18 mouse cellular contexts compared by ENCODE assay signal in genomic region chr5:20865193-20865755, GRCm38 (mm10). TPM values are rescaled to one million over a fixed set of nuclear protein-coding genes. Genes with fewer than 3 reads are reported as not detected.
DNase-seq lines count a peak whose midpoint lies in the region; ATAC-seq lines count a peak whose summit lies in the region.
"Had no signal": no experiment of that assay in that cellular context is flagged by ENCODE, and none has a peak within 500 bp of the region (broad histone marks: within the 10 kb centered on the region; RNA-seq: fewer than 3 reads in every experiment).

No protein-coding gene starts in this region.

- no peaks in the 10 kb centered on the region for H3K36me3 ChIP-seq in lung, embryonic 15.5 days
- no peaks in the 10 kb centered on the region for H3K36me3 ChIP-seq in splenic B cell, adult 2 months (ENCODE audit: control insufficient read depth, insufficient read depth, low read length, poor library complexity, severe bottlenecking)
- H3K36me3 ChIP-seq: hindbrain, embryonic 15.5 days; limb, embryonic 10.5 days; liver, embryonic 12.5 days; midbrain, embryonic 13.5 days had no signal

- no peaks in the 10 kb centered on the region for H3K9me3 ChIP-seq in lung, embryonic 15.5 days
- H3K9me3 ChIP-seq: hindbrain, embryonic 15.5 days; limb, embryonic 10.5 days; liver, embryonic 12.5 days; midbrain, embryonic 13.5 days had no signal

- H3K27ac ChIP-seq in lung, embryonic 15.5 days, result peak overlapping the region; percentile 33
- H3K27ac ChIP-seq: hindbrain, embryonic 15.5 days; limb, embryonic 10.5 days; midbrain, embryonic 13.5 days had no signal

- H3K4me3 ChIP-seq in lung, embryonic 15.5 days, result no peak overlapping the region
- H3K4me3 ChIP-seq: hindbrain, embryonic 15.5 days; limb, embryonic 10.5 days; liver, embryonic 12.5 days; midbrain, embryonic 13.5 days had no signal

- no peak overlapping the region for H3K4me2 ChIP-seq in lung, embryonic 15.5 days
- H3K4me2 ChIP-seq: heart, embryonic 11.5 days; hindbrain, embryonic 15.5 days; liver, embryonic 12.5 days; midbrain, embryonic 13.5 days had no signal

- no peaks in the 10 kb centered on the region for H3K27me3 ChIP-seq in lung, embryonic 15.5 days
- H3K27me3 ChIP-seq in splenic B cell, adult 2 months (ENCODE audit: control insufficient read depth, insufficient read depth, low read length, poor library complexity, severe bottlenecking), result no peaks in the 10 kb centered on the region
- H3K27me3 ChIP-seq: hindbrain, embryonic 15.5 days; liver, embryonic 12.5 days; midbrain, embryonic 13.5 days had no signal

- H3K4me1 ChIP-seq in lung, embryonic 15.5 days, result peaks cover 19% of the 10 kb centered on the region
- H3K4me1 ChIP-seq: limb, embryonic 10.5 days; midbrain, embryonic 13.5 days had no signal

- no peak overlapping the region for H3K9ac ChIP-seq in lung, embryonic 15.5 days
- H3K9ac ChIP-seq: hindbrain, embryonic 15.5 days; liver, embryonic 12.5 days; midbrain, embryonic 13.5 days had no signal

- 28% methylated on average over 2 of the region's 2 CpGs for WGBS in lung, embryonic 15.5 days

- DNase-seq in lung, postnatal 14 days, result no peak
- peak; percentile 45 for DNase-seq in splenic B cell, adult 2 months (ENCODE audit: low read depth, low spot score)
- no peak for DNase-seq in embryo, embryonic 11 days
- no peak for DNase-seq in natural killer cell, adult 2 months (ENCODE audit: low spot score in 2 of 2)
- DNase-seq: adrenal gland, postnatal 10 days; cerebellum, adult 2 months; gastrocnemius, postnatal 36 days; heart, postnatal 14 days; kidney, adult 11 months; lung, postnatal 10 days had no signal

- no peak for ATAC-seq in lung, embryonic 15.5 days (ENCODE audit: borderline replicate concordance, extremely low read depth, low FRiP score, low TSS enrichment)
- peak; percentile 57 for ATAC-seq in activated CD4-positive, CD25-positive, alpha-beta regulatory T cell, adult 4 months
- peak; percentile 24 to 42; a peak in 2 of 4 replicates for ATAC-seq in hematopoietic stem cell, adult 5-6 weeks (replicated peaks in 1 of 2; ENCODE audit: insufficient read depth in 1 of 2, low FRiP score in 2 of 2, low TSS enrichment in 1 of 2, low read depth in 1 of 2, poor library complexity in 2 of 2, severe bottlenecking in 2 of 2)
- ATAC-seq: liver, embryonic 12.5 days; midbrain, embryonic 13.5 days had no signal

RNA-seq across cellular contexts. Expression of gene Phtf2, which starts 16.6 kb away (rescaled TPM):
- polyA plus RNA-seq in lung, embryonic 15.5 days (2015; fragmentation: Nextera tagmentation; extraction: Ambion mirVana), result 10.7 and 11.2 TPM in 2 replicates
- 10 to 100 TPM; 41.5 to 45.4 TPM for polyA plus RNA-seq in activated CD4-positive, CD25-positive, alpha-beta regulatory T cell, adult 4 months (2017; shearing (Covaris generic))
- total RNA-seq in hematopoietic stem cell, adult 5-6 weeks (2017), result 35.8 and 42.5 TPM in 2 replicates

RNA-seq across cellular contexts. Expression of gene Tmem60, which starts 16.7 kb away (rescaled TPM):
- polyA plus RNA-seq in lung, embryonic 15.5 days (2015; fragmentation: Nextera tagmentation; extraction: Ambion mirVana), result 44.4 and 47.6 TPM in 2 replicates
- polyA plus RNA-seq in activated CD4-positive, CD25-positive, alpha-beta regulatory T cell, adult 4 months (2017; shearing (Covaris generic)), result 10 to 100 TPM; 50.2 to 53.9 TPM
- total RNA-seq in hematopoietic stem cell, adult 5-6 weeks (2017), result 14.1 and 16.0 TPM in 2 replicates
